Mouse (Mus musculus): ENCODE data around the gene Atp2b2. TPM values are rescaled to one million over a fixed set of nuclear protein-coding genes. Genes with fewer than 3 reads are reported as not detected.

Atp2b2 gene
- polyA plus RNA-seq, 1 experiment from 2014 or later = 13.4 TPM

- Histone ChIP-seq H3K9ac (ENCODE audit: low read length) (no peak overlapping the region), H3K27ac (ENCODE audit: low read depth, low read length) (no peak overlapping the region), H3K4me1 (ENCODE audit: control insufficient read depth, insufficient read depth, low read length) (no peaks in the 10 kb centered on the region), H3K4me3 (ENCODE audit: low read depth, low read length) (no peak overlapping the region), H3K27me3 (replicated peaks; ENCODE audit: control insufficient read depth, insufficient read depth, low read length) (no peaks in the 10 kb centered on the region), H3K4me2 (ENCODE audit: low read length) (no peak overlapping the region), H3K9me3 (replicated peaks; ENCODE audit: control insufficient read depth, low read length) (no peaks in the 10 kb centered on the region), H3K36me3 (ENCODE audit: control insufficient read depth, insufficient read depth, low read length) (no peaks in the 10 kb centered on the region)
- ATAC-seq (no peak), DNase-seq (ENCODE audit: low spot score) (no peak)
- 41% methylated on average over 5 of the region's 5 CpGs for WGBS
Observed at GRCm38 (mm10) chr6:113904406-113904805, 138.0 kb downstream of the Atp2b2 start.

GRCm38 (mm10) chr6:113896023-113896422 lies 146.4 kb downstream of the Atp2b2 start:
- Histone ChIP-seq H3K9me3 (replicated peaks; ENCODE audit: control insufficient read depth, low read length) (no peaks in the 10 kb centered on the region), H3K4me2 (ENCODE audit: low read length) (no peak overlapping the region), H3K27ac (ENCODE audit: low read depth, low read length) (no peak overlapping the region), H3K36me3 (ENCODE audit: control insufficient read depth, insufficient read depth, low read length) (no peaks in the 10 kb centered on the region), H3K4me3 (ENCODE audit: low read depth, low read length) (no peak overlapping the region), H3K4me1 (ENCODE audit: control insufficient read depth, insufficient read depth, low read length) (no peaks in the 10 kb centered on the region), H3K27me3 (replicated peaks; ENCODE audit: control insufficient read depth, insufficient read depth, low read length) (no peaks in the 10 kb centered on the region), H3K9ac (ENCODE audit: low read length) (no peak overlapping the region)
- WGBS = 93% methylated on average over 4 of the region's 4 CpGs
- DNase-seq (ENCODE audit: low spot score) (no peak), ATAC-seq (no peak)

- DNase-seq (ENCODE audit: low spot score) (no peak), ATAC-seq (no peak)
- Histone ChIP-seq H3K9me3 (replicated peaks; ENCODE audit: control insufficient read depth, low read length) (no peaks in the 10 kb centered on the region), H3K4me3 (ENCODE audit: low read depth, low read length) (no peak overlapping the region), H3K27me3 (replicated peaks; ENCODE audit: control insufficient read depth, insufficient read depth, low read length) (no peaks in the 10 kb centered on the region), H3K4me2 (ENCODE audit: low read length) (no peak overlapping the region), H3K4me1 (ENCODE audit: control insufficient read depth, insufficient read depth, low read length) (peaks cover 13% of the 10 kb centered on the region), H3K36me3 (ENCODE audit: control insufficient read depth, insufficient read depth, low read length) (no peaks in the 10 kb centered on the region), H3K27ac (ENCODE audit: low read depth, low read length) (no peak overlapping the region), H3K9ac (ENCODE audit: low read length) (no peak overlapping the region)
- WGBS = 90% methylated on average over 3 of the region's 3 CpGs
Observed at GRCm38 (mm10) chr6:113894008-113894407, 148.4 kb downstream of the Atp2b2 start.

GRCm38 (mm10) chr6:113892091-113892674 lies 150.2 kb downstream of the Atp2b2 start:
- 41% methylated on average over 12 of the region's 13 CpGs for WGBS
- no peak for DNase-seq (ENCODE audit: low spot score)
- H3K4me3 ChIP-seq (ENCODE audit: low read depth, low read length) = no peak overlapping the region
- H3K27ac ChIP-seq (ENCODE audit: low read depth, low read length) = 0 out of 2 replicates have a peak overlapping the region, but pooled peaks have one; percentile 79
- H3K4me2 ChIP-seq (ENCODE audit: low read length) = peak overlapping the region; percentile 81
- no peaks in the 10 kb centered on the region for H3K9me3 ChIP-seq (replicated peaks; ENCODE audit: control insufficient read depth, low read length)
- H3K4me1 ChIP-seq (ENCODE audit: control insufficient read depth, insufficient read depth, low read length) = peaks cover 13% of the 10 kb centered on the region
- peak; percentile 1; the same call in 1 of the 2 replicates for ATAC-seq
- H3K36me3 ChIP-seq (ENCODE audit: control insufficient read depth, insufficient read depth, low read length) = no peaks in the 10 kb centered on the region
- H3K27me3 ChIP-seq (replicated peaks; ENCODE audit: control insufficient read depth, insufficient read depth, low read length) = no peaks in the 10 kb centered on the region
- peak overlapping the region; percentile 74; the same call in 1 of the 2 replicates for H3K9ac ChIP-seq (ENCODE audit: low read length)

- peak overlapping the region; percentile 81 for H3K4me2 ChIP-seq (ENCODE audit: low read length)
- DNase-seq (ENCODE audit: low spot score) (peak; percentile 80), ATAC-seq (peak; percentile 90)
- no peaks in the 10 kb centered on the region for H3K27me3 ChIP-seq (replicated peaks; ENCODE audit: control insufficient read depth, insufficient read depth, low read length)
- H3K4me1 ChIP-seq (ENCODE audit: control insufficient read depth, insufficient read depth, low read length) = peaks cover 13% of the 10 kb centered on the region
- H3K4me3 ChIP-seq (ENCODE audit: low read depth, low read length) = peak overlapping the region; percentile 50
- no peaks in the 10 kb centered on the region for H3K9me3 ChIP-seq (replicated peaks; ENCODE audit: control insufficient read depth, low read length)
- peak overlapping the region; percentile 74 for H3K9ac ChIP-seq (ENCODE audit: low read length)
- WGBS = 2% methylated on average over 42 of the region's 49 CpGs
- H3K27ac ChIP-seq (ENCODE audit: low read depth, low read length) = peak overlapping the region; percentile 79
- no peaks in the 10 kb centered on the region for H3K36me3 ChIP-seq (ENCODE audit: control insufficient read depth, insufficient read depth, low read length)
Observed at GRCm38 (mm10) chr6:113891225-113891967, 151.0 kb downstream of the Atp2b2 start.

- H3K4me1 ChIP-seq (ENCODE audit: control insufficient read depth, insufficient read depth, low read length) = peaks cover 13% of the 10 kb centered on the region
- peak overlapping the region; percentile 74 for H3K9ac ChIP-seq (ENCODE audit: low read length)
- ATAC-seq (peak; percentile 67), DNase-seq (ENCODE audit: low spot score) (no peak)
- H3K4me3 ChIP-seq (ENCODE audit: low read depth, low read length) = peak overlapping the region; percentile 50
- H3K27ac ChIP-seq (ENCODE audit: low read depth, low read length) = peak overlapping the region; percentile 79
- peak overlapping the region; percentile 81 for H3K4me2 ChIP-seq (ENCODE audit: low read length)
- 0% methylated on average over 10 of the region's 10 CpGs for WGBS
- H3K27me3 ChIP-seq (replicated peaks; ENCODE audit: control insufficient read depth, insufficient read depth, low read length) = no peaks in the 10 kb centered on the region
- no peaks in the 10 kb centered on the region for H3K36me3 ChIP-seq (ENCODE audit: control insufficient read depth, insufficient read depth, low read length)
- no peaks in the 10 kb centered on the region for H3K9me3 ChIP-seq (replicated peaks; ENCODE audit: control insufficient read depth, low read length)
Observed at GRCm38 (mm10) chr6:113890858-113891213, 151.6 kb downstream of the Atp2b2 start.

GRCm38 (mm10) chr6:113890023-113890857 lies 152.2 kb downstream of the Atp2b2 start:
- DNase-seq (ENCODE audit: low spot score) = peak; percentile 44

GRCm38 (mm10) chr6:113889180-113889579 lies 153.2 kb downstream of the Atp2b2 start:
- WGBS = 64% methylated on average over 3 of the region's 3 CpGs
- H3K9me3 ChIP-seq (replicated peaks; ENCODE audit: control insufficient read depth, low read length) = no peaks in the 10 kb centered on the region
- H3K27ac ChIP-seq (ENCODE audit: low read depth, low read length) = no peak overlapping the region
- H3K36me3 ChIP-seq (ENCODE audit: control insufficient read depth, insufficient read depth, low read length) = no peaks in the 10 kb centered on the region
- no peak for DNase-seq (ENCODE audit: low spot score)
- H3K4me1 ChIP-seq (ENCODE audit: control insufficient read depth, insufficient read depth, low read length) = peaks cover 13% of the 10 kb centered on the region
- H3K4me2 ChIP-seq (ENCODE audit: low read length) = peak overlapping the region; percentile 81
- ATAC-seq = no peak
- H3K9ac ChIP-seq (ENCODE audit: low read length) = no peak overlapping the region
- no peaks in the 10 kb centered on the region for H3K27me3 ChIP-seq (replicated peaks; ENCODE audit: control insufficient read depth, insufficient read depth, low read length)
- peak overlapping the region; percentile 50 for H3K4me3 ChIP-seq (ENCODE audit: low read depth, low read length)

More at GRCm38 (mm10) chr6:113890023-113890857, 152.2 kb downstream of the Atp2b2 start:
- H3K4me1 ChIP-seq (ENCODE audit: control insufficient read depth, insufficient read depth, low read length) = peaks cover 13% of the 10 kb centered on the region
- no peaks in the 10 kb centered on the region for H3K36me3 ChIP-seq (ENCODE audit: control insufficient read depth, insufficient read depth, low read length)
- no peaks in the 10 kb centered on the region for H3K9me3 ChIP-seq (replicated peaks; ENCODE audit: control insufficient read depth, low read length)
- 11% methylated on average over 16 of the region's 16 CpGs for WGBS
- H3K4me3 ChIP-seq (ENCODE audit: low read depth, low read length) = peak overlapping the region; percentile 50
- peak overlapping the region; percentile 74 for H3K9ac ChIP-seq (ENCODE audit: low read length)
- peak overlapping the region; percentile 79 for H3K27ac ChIP-seq (ENCODE audit: low read depth, low read length)
- H3K27me3 ChIP-seq (replicated peaks; ENCODE audit: control insufficient read depth, insufficient read depth, low read length) = no peaks in the 10 kb centered on the region
- peak; percentile 11 for ATAC-seq
- H3K4me2 ChIP-seq (ENCODE audit: low read length) = peak overlapping the region; percentile 81

Data from forebrain, embryonic 14.5 days (tissue).